Mouse (Mus musculus) bone marrow, adult 2 months (tissue): ENCODE measurements at regions not wholly inside any gene's neighbourhood (a gene's known extent, or its start where the extent isn't known, plus 50 kb on each side); places are given as distances from the start of the nearest gene placed in this dataset.

Experiments
- CTCF ChIP-seq: fragments of 200-500 bp; IDR thresholded peaks from 2 replicates; pipeline ENCODE4 v1.5.1; 2011; ENCODE audit warnings: low read length, control low read depth; ENCODE audit not compliant: control insufficient read depth, insufficient read depth
- POLR2A ChIP-seq: fragments of 200-500 bp; IDR thresholded peaks from 2 replicates; pipeline ENCODE4 v1.6.1; 2011; ENCODE audit warnings: low read depth, mild to moderate bottlenecking, control low read depth, low read length, borderline replicate concordance; ENCODE audit not compliant: control insufficient read depth

GRCm38 (mm10) chr8:26420536-26420935 is 301.2 kb downstream of the Gm45692 start:
- TF ChIP-seq POLR2A (no peak), CTCF (no peak)
